Mouse (Mus musculus) retina, adult 2 months (tissue): Measurements from ENCODE around the gene Sfxn2.

Source experiments
- DNase-seq: peaks from one replicate; pipeline ENCODE4 v3.0.0-alpha.2; 2012; ENCODE audit warnings: low read depth, low spot score

Sfxn2 gene

GRCm38 (mm10) chr19:46628403-46628802 lies 55.2 kb downstream of the Sfxn2 start:
- no peak for DNase-seq

GRCm38 (mm10) chr19:46629807-46630206 lies 56.6 kb downstream of the Sfxn2 start:
- no peak for DNase-seq

GRCm38 (mm10) chr19:46631637-46632036 lies 58.5 kb downstream of the Sfxn2 start:
- DNase-seq = no peak

GRCm38 (mm10) chr19:46635766-46636165 lies 62.6 kb downstream of the Sfxn2 start:
- DNase-seq = no peak

GRCm38 (mm10) chr19:46637598-46637997 lies 64.4 kb downstream of the Sfxn2 start:
- DNase-seq = no peak

GRCm38 (mm10) chr19:46639053-46639452 lies 65.9 kb downstream of the Sfxn2 start:
- DNase-seq = no peak

GRCm38 (mm10) chr19:46639496-46639895 lies 66.3 kb downstream of the Sfxn2 start:
- DNase-seq = no peak

- DNase-seq = no peak
Measured at GRCm38 (mm10) chr19:46640780-46641179, 67.6 kb downstream of the Sfxn2 start.

GRCm38 (mm10) chr19:46641420-46642085 lies 68.4 kb downstream of the Sfxn2 start:
- DNase-seq = no peak

GRCm38 (mm10) chr19:46642136-46642753 lies 69.1 kb downstream of the Sfxn2 start:
- no peak for DNase-seq

GRCm38 (mm10) chr19:46643236-46643635 lies 70.1 kb downstream of the Sfxn2 start:
- DNase-seq = no peak

- no peak for DNase-seq
Measured at GRCm38 (mm10) chr19:46644343-46644792, 71.2 kb downstream of the Sfxn2 start.

- no peak for DNase-seq
Measured at GRCm38 (mm10) chr19:46644793-46645602, 71.8 kb downstream of the Sfxn2 start.

GRCm38 (mm10) chr19:46646041-46646481 lies 72.9 kb downstream of the Sfxn2 start:
- DNase-seq = no peak

- no peak for DNase-seq
Measured at GRCm38 (mm10) chr19:46647254-46647653, 74.1 kb downstream of the Sfxn2 start.
